Mouse (Mus musculus) kidney, postnatal 4 days (tissue): ENCODE data around the gene Nrde2.

ENCODE experiments used
- DNase-seq, 2 experiments: peaks; one replicate each; pipeline ENCODE4 v3.0.0; 2021; ENCODE audit warnings: mixed read lengths in 2 of 2

The Nrde2 gene

GRCm38 (mm10) chr12:100178898-100179440 is 19.5 kb upstream of the Nrde2 start:
- no peak for DNase-seq

GRCm38 (mm10) chr12:100176469-100177056 is 17.1 kb upstream of the Nrde2 start:
- DNase-seq, result no peak

GRCm38 (mm10) chr12:100172481-100172880 is 13.0 kb upstream of the Nrde2 start:
- DNase-seq, result no peak

GRCm38 (mm10) chr12:100167931-100168871 is 8.7 kb upstream of the Nrde2 start:
- DNase-seq, result peak; percentile 55 to 70

- DNase-seq, result no peak
Observed at GRCm38 (mm10) chr12:100167502-100167901, 8.0 kb upstream of the Nrde2 start.

- DNase-seq, result no peak
Observed at GRCm38 (mm10) chr12:100166939-100167338, 7.5 kb upstream of the Nrde2 start.

- DNase-seq, result peak; percentile 70 to 78
Observed at GRCm38 (mm10) chr12:100166177-100166576, 6.7 kb upstream of the Nrde2 start.

GRCm38 (mm10) chr12:100164991-100165500 is 5.6 kb upstream of the Nrde2 start:
- no peak for DNase-seq

- no peak for DNase-seq
Observed at GRCm38 (mm10) chr12:100152466-100152865, 7.0 kb downstream of the Nrde2 start.

GRCm38 (mm10) chr12:100144269-100144668 is 15.2 kb downstream of the Nrde2 start:
- DNase-seq, result peak; percentile 67 to 78

GRCm38 (mm10) chr12:100143737-100144136 is 15.7 kb downstream of the Nrde2 start:
- DNase-seq, result peak in 1 of 2 experiments; percentile 39

- DNase-seq, result no peak
Observed at GRCm38 (mm10) chr12:100142848-100143523, 16.5 kb downstream of the Nrde2 start.

- no peak for DNase-seq
Observed at GRCm38 (mm10) chr12:100135117-100135516, 24.3 kb downstream of the Nrde2 start.

GRCm38 (mm10) chr12:100134395-100134936 is 25.0 kb downstream of the Nrde2 start:
- no peak for DNase-seq

- peak; percentile 83 to 87 for DNase-seq
Observed at GRCm38 (mm10) chr12:100131655-100132054, 27.8 kb downstream of the Nrde2 start.

- DNase-seq, result no peak
Observed at GRCm38 (mm10) chr12:100131167-100131566, 28.3 kb downstream of the Nrde2 start.

GRCm38 (mm10) chr12:100128961-100129360 is 30.5 kb downstream of the Nrde2 start:
- DNase-seq, result peak; percentile 42 to 58

- peak in 1 of 2 experiments; percentile 44 for DNase-seq
Observed at GRCm38 (mm10) chr12:100128522-100128921, 30.9 kb downstream of the Nrde2 start.

- peak; percentile 36 to 56 for DNase-seq
Observed at GRCm38 (mm10) chr12:100127866-100128480, 31.5 kb downstream of the Nrde2 start.

- DNase-seq, result peak; percentile 45 to 60
Observed at GRCm38 (mm10) chr12:100126968-100127865, 32.2 kb downstream of the Nrde2 start.
